Mouse (Mus musculus) heart, embryonic 10.5 days (tissue): Measurements from ENCODE around the gene Ccdc127. TPM values are rescaled to one million over a fixed set of nuclear protein-coding genes. Genes with fewer than 3 reads are reported as not detected.

ENCODE experiments used
- microRNA counts: library from miRNA; unstranded; fragments of <30 nt; microRNA quantifications from one replicate; lab custom pipeline; 2017
- microRNA-seq: library from miRNA; unstranded; fragments of <30 nt; microRNA quantifications from one replicate; pipeline ENCODE4, GENCODE M21; 2017
- polyA plus RNA-seq: library from polyadenylated mRNA; unstranded; fragments of >200 nt; fragmentation: Nextera tagmentation; extraction: Ambion mirVana; gene quantifications from 2 replicates; pipeline ENCODE4 v1.2.1, GENCODE M21; 2016

The Ccdc127 gene
- polyA plus RNA-seq, 1 experiment from 2014 or later = 50.0 TPM

MicroRNAs within 50 kb of the gene (microRNA counts, 519-probe panel; counts per million panel counts)
- microRNA mmu-miR-692 (lab: Ali Mortazavi, UCI) = not detected

Small RNA genes within 50 kb of the gene (microRNA-seq; reads per million reads assigned to microRNA genes)
- not detected for gene Mir692-3

Other genes with a start within 250 kb of the Ccdc127 start
- 0.04 TPM in 1 of 2 replicates, not detected in the other for gene Slc9a3, start 228.9 kb upstream of the Ccdc127 start, polyA plus RNA-seq
- gene Exoc3, start 141.6 kb upstream of the Ccdc127 start, polyA plus RNA-seq = 62.0 and 62.6 TPM in 2 replicates
- gene Ahrr, start 58.0 kb upstream of the Ccdc127 start, polyA plus RNA-seq = 0.30 and 0.90 TPM in 2 replicates
- gene Pdcd6, start 32.7 kb upstream of the Ccdc127 start, polyA plus RNA-seq = 106 and 126 TPM in 2 replicates
- gene Sdha, start within 50 bp of the Ccdc127 start, polyA plus RNA-seq = 345 and 502 TPM in 2 replicates
- gene Lrrc14b, start 13.7 kb downstream of the Ccdc127 start, polyA plus RNA-seq = 0.09 and 0.62 TPM in 2 replicates
- 3.1 and 3.9 TPM in 2 replicates for gene Zfp72, start 40.5 kb downstream of the Ccdc127 start, polyA plus RNA-seq
- gene Ftl1-ps1, start 49.4 kb downstream of the Ccdc127 start, polyA plus RNA-seq = 70.1 and 76.2 TPM in 2 replicates
- gene Zfp825, start 143.7 kb downstream of the Ccdc127 start, polyA plus RNA-seq = 15.4 and 19.1 TPM in 2 replicates